Mouse (Mus musculus): ENCODE results near the gene Cby3. TPM values are rescaled to one million over a fixed set of nuclear protein-coding genes. Genes with fewer than 3 reads are reported as not detected.

Cby3 gene
- polyA plus RNA-seq, 1 experiment from 2014 or later = 0.24 TPM

DNA sequence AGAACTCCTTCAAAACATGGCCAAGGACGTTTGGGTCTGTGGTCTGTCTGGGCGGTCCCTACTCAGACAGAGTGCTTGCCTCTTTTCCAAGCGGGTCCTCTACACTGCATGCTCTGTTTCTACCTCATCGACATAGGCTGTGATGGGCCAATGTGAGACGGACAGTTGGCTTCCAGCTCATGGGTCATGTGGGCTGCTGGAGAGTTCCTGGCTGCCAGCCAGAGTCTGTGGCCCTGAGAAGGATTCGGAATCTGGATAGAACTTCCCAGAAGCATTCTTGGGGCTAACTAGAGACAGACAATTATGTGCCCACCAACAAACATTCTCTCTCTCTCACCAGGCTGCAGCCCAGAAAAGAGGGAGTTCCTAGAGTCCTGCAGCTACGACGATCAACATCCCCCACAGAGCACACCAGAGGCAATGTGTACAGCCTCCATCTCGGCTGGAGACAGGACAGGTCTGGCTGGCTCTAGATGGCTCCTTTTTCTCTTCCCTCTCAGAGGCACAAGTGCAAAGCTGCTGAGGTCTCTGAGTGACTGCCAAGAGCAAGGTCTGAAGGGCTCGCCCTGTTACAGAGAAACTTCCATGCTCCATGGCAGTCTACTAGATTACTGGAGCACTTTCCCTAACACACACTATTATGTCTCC lies 49.2 kb downstream of the Cby3 start:
- peaks cover 85% of the 10 kb centered on the region for H3K36me3 ChIP-seq
- no peak for DNase-seq (ENCODE audit: low spot score)
- no peak overlapping the region for H3K4me3 ChIP-seq
- 86% methylated on average over 10 of the region's 10 CpGs for WGBS
- no peaks in the 10 kb centered on the region for H3K27me3 ChIP-seq (ENCODE audit: insufficient read depth, poor library complexity, severe bottlenecking)
- no peak overlapping the region for H3K27ac ChIP-seq
- no peaks in the 10 kb centered on the region for H3K4me1 ChIP-seq (replicated peaks)
- H3K9me3 ChIP-seq = no peaks in the 10 kb centered on the region

GRCm38 (mm10) chr11:50407235-50407634 lies 53.0 kb downstream of the Cby3 start:
- Histone ChIP-seq H3K27ac (no peak overlapping the region), H3K4me1 (replicated peaks) (no peaks in the 10 kb centered on the region), H3K4me3 (no peak overlapping the region), H3K36me3 (peaks cover 79% of the 10 kb centered on the region), H3K9me3 (no peaks in the 10 kb centered on the region), H3K27me3 (ENCODE audit: insufficient read depth, poor library complexity, severe bottlenecking) (no peaks in the 10 kb centered on the region)
- WGBS = 81% methylated on average over 6 of the region's 6 CpGs
- no peak for DNase-seq (ENCODE audit: low spot score)

MicroRNAs within 50 kb of the gene (microRNA counts, 519-probe panel; counts per million panel counts)
- 3,243 counts per million, percentile 83 among the panel's probes with 10 or more counts for microRNA mmu-miR-804

Other genes with a start within 250 kb of the Cby3 start
- gene Tbc1d9b, start 223.1 kb upstream of the Cby3 start, polyA plus RNA-seq (2016; fragmentation: Nextera tagmentation; extraction: Ambion mirVana) = 39.3 and 40.9 TPM in 2 replicates
- gene Mrnip, start 180.0 kb upstream of the Cby3 start, polyA plus RNA-seq (2016; fragmentation: Nextera tagmentation; extraction: Ambion mirVana) = 23.1 and 26.1 TPM in 2 replicates
- gene Sqstm1, start 143.6 kb upstream of the Cby3 start, polyA plus RNA-seq (2016; fragmentation: Nextera tagmentation; extraction: Ambion mirVana) = 147 and 210 TPM in 2 replicates
- 21.5 and 29.9 TPM in 2 replicates for gene Mgat4b, start 143.6 kb upstream of the Cby3 start, polyA plus RNA-seq (2016; fragmentation: Nextera tagmentation; extraction: Ambion mirVana)
- 1.4 and 1.8 TPM in 2 replicates for gene Ltc4s, start 115.8 kb upstream of the Cby3 start, polyA plus RNA-seq (2016; fragmentation: Nextera tagmentation; extraction: Ambion mirVana)
- gene Maml1, start 62.2 kb upstream of the Cby3 start, polyA plus RNA-seq (2016; fragmentation: Nextera tagmentation; extraction: Ambion mirVana) = 4.7 and 5.9 TPM in 2 replicates
- gene Canx, start 28.8 kb upstream of the Cby3 start, polyA plus RNA-seq (2016; fragmentation: Nextera tagmentation; extraction: Ambion mirVana) = 242 and 331 TPM in 2 replicates
- 502 and 622 TPM in 2 replicates for gene Hnrnph1, start 22.5 kb downstream of the Cby3 start, polyA plus RNA-seq (2016; fragmentation: Nextera tagmentation; extraction: Ambion mirVana)
- 20.9 and 22.5 TPM in 2 replicates for gene Rufy1, start 76.7 kb downstream of the Cby3 start, polyA plus RNA-seq (2016; fragmentation: Nextera tagmentation; extraction: Ambion mirVana)
- 1.3 and 2.8 TPM in 2 replicates for gene Adamts2, start 247.6 kb downstream of the Cby3 start, polyA plus RNA-seq (2016; fragmentation: Nextera tagmentation; extraction: Ambion mirVana)

Data from hindbrain, embryonic 10.5 days (tissue).